Mouse (Mus musculus): ENCODE results near the gene Arpc1b. TPM values are rescaled to one million over a fixed set of nuclear protein-coding genes. Genes with fewer than 3 reads are reported as not detected.

Arpc1b gene
- polyA plus RNA-seq (2014; fragmentation: Illumina TruSeq; extraction: RNeasy Lipid Tissue Mini Kit (QIAGEN cat#74804)) = 31.5 TPM

DNA sequence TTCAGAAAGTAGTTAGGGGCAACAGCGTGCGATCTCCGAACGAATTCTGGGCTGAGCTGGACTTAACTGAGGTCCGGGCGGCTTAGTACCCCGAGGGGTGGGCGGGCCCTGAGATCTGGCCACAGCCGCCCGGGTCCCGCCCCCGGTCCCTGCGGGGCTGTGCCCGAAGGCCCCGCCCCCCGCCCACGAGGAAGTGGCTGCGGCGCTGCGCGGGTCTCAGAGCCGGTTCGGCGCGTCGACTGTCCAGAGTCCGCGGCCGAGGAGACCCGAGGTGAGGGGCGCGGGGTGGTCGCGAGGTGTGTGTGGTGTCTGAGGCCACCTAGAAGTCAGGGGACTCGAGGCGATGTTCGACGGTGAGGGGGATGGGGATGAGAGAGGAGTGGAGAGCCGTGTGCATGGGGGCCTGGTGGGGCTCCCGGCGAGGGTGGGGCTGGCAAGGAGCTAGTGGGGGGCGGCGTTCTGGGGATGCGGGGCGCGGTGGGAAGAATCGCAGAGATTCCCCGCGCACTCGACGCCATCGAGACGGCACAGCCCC is at the start of gene Arpc1b:
TSS of gene Arpc1b (plus strand) at position 145 of the 535 bp plus-strand sequence.

DNA sequence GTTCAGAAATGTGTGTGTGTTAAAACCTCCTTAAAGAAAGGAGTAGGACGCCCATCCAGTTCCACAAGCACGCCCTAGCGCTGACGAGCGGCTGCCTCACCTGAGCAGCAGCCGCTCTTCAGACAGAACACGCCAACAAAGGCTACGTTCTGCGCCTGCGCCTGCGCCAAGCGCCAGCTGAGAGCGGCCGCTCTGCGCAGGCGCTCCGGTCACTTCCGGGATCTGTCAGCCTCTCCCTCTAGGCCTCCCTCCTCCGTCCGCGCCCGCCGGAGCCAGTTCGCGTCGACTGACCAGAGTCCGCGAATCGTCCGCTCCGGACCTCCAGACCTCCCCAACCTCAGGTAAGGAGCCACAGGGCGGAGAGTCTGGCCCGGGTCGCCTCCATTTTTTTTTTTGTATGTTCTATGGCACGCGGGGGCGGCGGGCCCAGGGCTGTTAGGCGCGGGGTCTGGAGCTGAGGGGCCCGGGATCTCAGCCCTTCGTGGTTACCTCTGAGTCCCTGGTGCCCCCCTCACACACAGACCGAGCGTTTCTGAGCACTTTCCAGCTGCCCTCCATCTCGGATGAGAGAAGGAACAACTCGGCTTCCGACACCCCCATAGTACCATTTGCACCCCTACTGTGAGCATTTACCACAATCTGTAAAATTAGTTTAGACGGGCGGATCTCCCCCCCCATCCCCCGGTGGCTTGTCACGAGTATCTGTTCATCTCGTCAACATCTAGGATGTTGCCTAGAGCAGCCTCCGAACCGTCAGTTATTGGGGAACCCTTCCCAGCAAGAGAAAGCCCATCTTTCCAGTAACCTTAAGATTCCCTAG is 30.2 kb upstream of the Arpc1b start, which contains the start of the genes Arpc1a and Kpna7:
TSS of gene Arpc1a (plus strand) at position 199 of the 820 bp plus-strand sequence.
TSS of gene Kpna7 (minus strand) at position 399 of the 820 bp plus-strand sequence.

DNA sequence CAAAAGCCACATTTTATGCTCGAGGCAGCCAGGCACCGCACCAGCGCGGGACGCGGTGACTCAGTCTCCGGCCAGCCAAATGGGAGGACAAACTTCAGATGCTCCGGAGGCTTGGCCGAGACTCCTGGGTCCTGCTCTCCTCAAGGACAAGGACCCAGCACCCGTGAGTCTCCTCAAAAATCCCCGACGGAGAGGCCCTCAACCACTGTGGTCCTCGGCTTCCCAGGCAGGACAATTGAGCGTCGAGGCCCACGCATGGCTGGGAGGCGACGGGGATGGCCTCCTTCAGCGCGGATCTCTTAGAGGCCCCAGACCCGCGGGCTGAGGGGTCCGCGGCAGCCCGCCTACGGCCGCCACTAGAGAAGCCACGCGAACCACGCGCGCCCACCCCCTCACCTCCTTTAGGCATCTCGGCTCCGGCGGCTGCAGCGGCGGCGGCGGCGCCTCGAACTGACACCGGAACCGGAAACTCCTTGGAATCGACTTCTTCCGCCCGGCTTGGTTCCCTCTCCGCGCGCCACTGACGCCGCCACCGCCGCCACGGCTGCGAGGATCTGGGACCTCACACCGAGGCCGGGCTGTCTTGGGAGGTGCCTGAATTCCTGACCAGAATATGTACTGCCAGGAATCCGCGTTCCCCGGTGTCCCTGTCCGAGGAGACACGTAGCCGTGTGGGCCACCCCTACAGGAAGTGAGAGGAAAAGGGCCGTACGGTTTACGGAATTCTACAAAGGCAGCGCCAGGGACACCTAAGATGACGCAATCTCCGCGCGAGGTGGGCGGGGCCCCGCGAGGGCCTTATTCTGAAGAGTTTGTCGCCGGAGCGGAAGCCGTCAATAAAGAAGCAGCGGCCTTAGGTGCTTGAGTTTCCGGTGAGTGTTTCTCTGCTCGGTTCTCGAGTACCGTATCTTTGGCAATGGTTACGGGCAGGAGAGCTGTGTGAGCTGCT is 25.8 kb downstream of the Arpc1b start, which contains the start of the genes Pdap1 and Bud31:
TSS of gene Pdap1 (minus strand) at position 668 of the 949 bp plus-strand sequence.
TSS of gene Bud31 (plus strand) at position 792 of the 949 bp plus-strand sequence.

DNA sequence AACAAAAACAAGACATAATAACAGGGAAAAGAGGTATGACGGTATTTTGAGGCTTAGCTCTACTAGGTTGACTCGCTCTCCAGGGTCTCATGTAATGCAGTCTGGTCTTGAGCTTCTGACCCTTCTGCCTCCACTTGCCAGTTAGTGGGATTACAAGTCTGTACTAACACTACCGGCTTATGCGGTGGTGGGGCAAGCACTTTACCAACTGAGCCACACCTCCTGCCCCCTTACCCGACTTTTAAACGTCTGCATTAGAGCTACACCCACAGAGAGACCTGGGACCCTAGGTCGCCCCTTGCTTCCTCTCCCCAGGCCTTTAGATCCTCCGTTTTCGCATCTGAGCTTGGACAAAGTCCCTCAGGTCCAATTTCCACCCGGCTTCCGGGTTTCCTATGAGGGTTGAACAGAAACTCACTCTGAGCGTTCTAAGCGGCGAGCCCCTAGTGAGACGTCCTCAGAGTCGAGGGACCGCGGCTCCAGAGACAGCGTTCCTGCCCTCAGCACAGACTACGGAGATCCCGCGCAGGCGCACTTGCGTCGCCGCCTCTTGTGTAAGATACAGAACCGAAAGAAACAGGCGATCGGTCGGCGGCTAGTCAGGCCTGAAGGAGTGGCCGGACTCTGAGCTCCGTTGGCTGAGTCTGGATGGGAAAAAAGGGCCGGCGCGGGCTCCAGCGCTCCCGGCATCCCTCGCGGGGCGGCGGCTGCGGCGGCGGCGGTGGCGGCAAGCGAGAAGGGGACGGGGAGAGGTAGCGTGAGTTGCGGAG is 52.7 kb downstream of the Arpc1b start, which contains the start of the genes Ptcd1 and Cpsf4:
TSS of gene Ptcd1 (minus strand) at position 573 of the 770 bp plus-strand sequence.
TSS of gene Cpsf4 (plus strand) at position 678 of the 770 bp plus-strand sequence.

Other genes with a start within 250 kb of the Arpc1b start
- 13.4 TPM for gene Smurf1, start 148.4 kb upstream of the Arpc1b start, polyA plus RNA-seq (2014; fragmentation: Illumina TruSeq; extraction: RNeasy Lipid Tissue Mini Kit (QIAGEN cat#74804))
- gene Gm4871, start 81.5 kb upstream of the Arpc1b start, polyA plus RNA-seq (2014; fragmentation: Illumina TruSeq; extraction: RNeasy Lipid Tissue Mini Kit (QIAGEN cat#74804)) = not detected
- gene 1700018F24Rik, start 71.2 kb upstream of the Arpc1b start, polyA plus RNA-seq (2014; fragmentation: Illumina TruSeq; extraction: RNeasy Lipid Tissue Mini Kit (QIAGEN cat#74804)) = not detected
- 24.2 TPM for gene Arpc1a, start 30.4 kb upstream of the Arpc1b start, polyA plus RNA-seq (2014; fragmentation: Illumina TruSeq; extraction: RNeasy Lipid Tissue Mini Kit (QIAGEN cat#74804))
- 4.9 TPM for gene Kpna7, start 30.2 kb upstream of the Arpc1b start, polyA plus RNA-seq (2014; fragmentation: Illumina TruSeq; extraction: RNeasy Lipid Tissue Mini Kit (QIAGEN cat#74804))
- gene Pdap1, start 26.0 kb downstream of the Arpc1b start, polyA plus RNA-seq (2014; fragmentation: Illumina TruSeq; extraction: RNeasy Lipid Tissue Mini Kit (QIAGEN cat#74804)) = 24.7 TPM
- 235 TPM for gene Bud31, start 26.1 kb downstream of the Arpc1b start, polyA plus RNA-seq (2014; fragmentation: Illumina TruSeq; extraction: RNeasy Lipid Tissue Mini Kit (QIAGEN cat#74804))
- gene Ptcd1, start 52.9 kb downstream of the Arpc1b start, polyA plus RNA-seq (2014; fragmentation: Illumina TruSeq; extraction: RNeasy Lipid Tissue Mini Kit (QIAGEN cat#74804)) = 1.0 TPM
- 1.8 TPM for gene Cpsf4, start 53.0 kb downstream of the Arpc1b start, polyA plus RNA-seq (2014; fragmentation: Illumina TruSeq; extraction: RNeasy Lipid Tissue Mini Kit (QIAGEN cat#74804))
- gene Atp5j2, start 77.8 kb downstream of the Arpc1b start, polyA plus RNA-seq (2014; fragmentation: Illumina TruSeq; extraction: RNeasy Lipid Tissue Mini Kit (QIAGEN cat#74804)) = 10.3 TPM
- gene Zkscan14, start 87.7 kb downstream of the Arpc1b start, polyA plus RNA-seq (2014; fragmentation: Illumina TruSeq; extraction: RNeasy Lipid Tissue Mini Kit (QIAGEN cat#74804)) = 1.8 TPM
- gene Zkscan5, start 90.3 kb downstream of the Arpc1b start, polyA plus RNA-seq (2014; fragmentation: Illumina TruSeq; extraction: RNeasy Lipid Tissue Mini Kit (QIAGEN cat#74804)) = 11.6 TPM
- 162 TPM for gene Zfp655, start 117.5 kb downstream of the Arpc1b start, polyA plus RNA-seq (2014; fragmentation: Illumina TruSeq; extraction: RNeasy Lipid Tissue Mini Kit (QIAGEN cat#74804))
- gene Zscan25, start 166.3 kb downstream of the Arpc1b start, polyA plus RNA-seq (2014; fragmentation: Illumina TruSeq; extraction: RNeasy Lipid Tissue Mini Kit (QIAGEN cat#74804)) = not detected
- gene Cyp3a57, start 231.1 kb downstream of the Arpc1b start, polyA plus RNA-seq (2014; fragmentation: Illumina TruSeq; extraction: RNeasy Lipid Tissue Mini Kit (QIAGEN cat#74804)) = not detected

Measured in ovary, adult 10 weeks (tissue).